Mouse (Mus musculus) megakaryocyte, embryonic 14.5 days (primary cell): ENCODE results near the gene B3gnt6. TPM values are rescaled to one million over a fixed set of nuclear protein-coding genes. Genes with fewer than 3 reads are reported as not detected.
A peak's percentile ranks its signal among the peaks of the same experiment; 100 is the strongest.

Experiments
- H3K27me3 ChIP-seq: replicated peaks from 2 replicates; pipeline ENCODE3; 2012; ENCODE audit warnings: inconsistent platforms
- H3K36me3 ChIP-seq: replicated peaks from 2 replicates; pipeline ENCODE3; 2012; ENCODE audit warnings: low read length, inconsistent platforms, mixed read lengths
- H3K4me1 ChIP-seq: 2 replicates; pipeline ENCODE4 v1.6.1; 2012; ENCODE audit warnings: inconsistent platforms
- H3K4me3 ChIP-seq: replicated peaks from 2 replicates; pipeline ENCODE3; 2012; ENCODE audit warnings: moderate library complexity, mild to moderate bottlenecking, inconsistent platforms
- H3K9me3 ChIP-seq: 2 replicates; pipeline ENCODE4 v1.6.1; 2012; ENCODE audit warnings: inconsistent platforms
- FLI1 ChIP-seq: IDR thresholded peaks from 2 replicates; pipeline ENCODE4 v1.6.1; 2012; ENCODE audit warnings: low read length, inconsistent platforms, mixed read lengths
- GATA1 ChIP-seq: IDR thresholded peaks from 3 replicates; pipeline ENCODE4 v1.6.1; 2012; ENCODE audit warnings: mixed read lengths, low read length, inconsistent platforms, borderline replicate concordance
- polyA plus RNA-seq: library from polyadenylated mRNA; stranded (reverse); fragments of >175 nt; gene quantifications from 2 replicates; pipeline ENCODE4 v1.2.3, GENCODE M21; 2012; ENCODE audit warnings: low replicate concordance; ENCODE audit not compliant: insufficient read depth

B3gnt6 gene
- polyA plus RNA-seq, 1 experiment = not detected

- H3K4me1 ChIP-seq = peaks cover 94% of the 10 kb centered on the region
- peaks cover 30% of the 10 kb centered on the region for H3K36me3 ChIP-seq
- no peaks in the 10 kb centered on the region for H3K9me3 ChIP-seq
- H3K27me3 ChIP-seq = no peaks in the 10 kb centered on the region
- H3K4me3 ChIP-seq = peak overlapping the region; percentile 99
- no peak for TF ChIP-seq GATA1
- no peak for TF ChIP-seq FLI1
These were observed 21.7 kb downstream of the B3gnt6 start for GRCm38 (mm10) chr7:98177566-98177928.

GRCm38 (mm10) chr7:98177071-98177485, 22.2 kb downstream of the B3gnt6 start:
- H3K9me3 ChIP-seq = no peaks in the 10 kb centered on the region
- TF ChIP-seq FLI1 (no peak), GATA1 (no peak)
- peak overlapping the region; percentile 99 for H3K4me3 ChIP-seq
- H3K27me3 ChIP-seq = no peaks in the 10 kb centered on the region
- H3K4me1 ChIP-seq = peaks cover 94% of the 10 kb centered on the region
- H3K36me3 ChIP-seq = peaks cover 32% of the 10 kb centered on the region

DNA sequence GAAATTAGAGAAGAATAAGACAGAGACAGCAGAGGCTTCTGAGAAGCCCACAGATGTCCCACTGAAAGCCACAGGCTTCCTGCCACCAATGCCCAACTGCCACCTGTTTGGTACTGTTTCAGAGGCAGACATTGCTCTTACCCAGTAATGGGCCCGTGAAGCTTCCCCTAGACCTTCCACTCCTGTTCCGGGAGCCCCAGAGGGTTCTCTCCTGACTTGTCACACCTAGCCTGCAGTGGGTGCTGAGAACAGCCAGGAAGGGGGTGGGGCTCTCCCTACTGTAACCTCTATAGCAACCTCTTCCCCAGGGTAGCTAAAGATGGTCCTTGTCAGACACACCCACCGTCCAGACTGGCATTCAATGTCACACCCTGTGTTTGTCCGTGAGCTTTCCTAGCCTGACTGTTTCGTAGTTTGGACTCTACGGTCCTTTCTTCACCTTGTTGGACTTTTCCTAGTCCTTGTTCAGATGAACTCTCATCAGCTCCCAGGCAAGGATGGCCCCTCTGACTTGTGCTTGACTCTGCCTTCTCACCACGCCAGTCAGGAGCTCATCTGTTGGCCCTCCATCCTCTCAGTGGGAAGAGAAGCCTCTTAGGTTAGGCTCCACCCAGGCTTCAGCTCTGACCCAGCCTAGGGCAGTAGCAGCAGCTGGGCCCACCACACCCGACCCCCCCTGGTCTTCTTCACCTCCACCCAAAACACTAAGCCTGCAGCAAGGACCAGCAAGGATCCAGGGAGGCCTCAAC, 22.8 kb downstream of the B3gnt6 start:
- no peaks in the 10 kb centered on the region for H3K27me3 ChIP-seq
- H3K4me1 ChIP-seq = peaks cover 94% of the 10 kb centered on the region
- peak overlapping the region; percentile 99 for H3K4me3 ChIP-seq
- TF ChIP-seq FLI1 (no peak), GATA1 (no peak)
- peaks cover 35% of the 10 kb centered on the region for H3K36me3 ChIP-seq
- H3K9me3 ChIP-seq = no peaks in the 10 kb centered on the region

DNA sequence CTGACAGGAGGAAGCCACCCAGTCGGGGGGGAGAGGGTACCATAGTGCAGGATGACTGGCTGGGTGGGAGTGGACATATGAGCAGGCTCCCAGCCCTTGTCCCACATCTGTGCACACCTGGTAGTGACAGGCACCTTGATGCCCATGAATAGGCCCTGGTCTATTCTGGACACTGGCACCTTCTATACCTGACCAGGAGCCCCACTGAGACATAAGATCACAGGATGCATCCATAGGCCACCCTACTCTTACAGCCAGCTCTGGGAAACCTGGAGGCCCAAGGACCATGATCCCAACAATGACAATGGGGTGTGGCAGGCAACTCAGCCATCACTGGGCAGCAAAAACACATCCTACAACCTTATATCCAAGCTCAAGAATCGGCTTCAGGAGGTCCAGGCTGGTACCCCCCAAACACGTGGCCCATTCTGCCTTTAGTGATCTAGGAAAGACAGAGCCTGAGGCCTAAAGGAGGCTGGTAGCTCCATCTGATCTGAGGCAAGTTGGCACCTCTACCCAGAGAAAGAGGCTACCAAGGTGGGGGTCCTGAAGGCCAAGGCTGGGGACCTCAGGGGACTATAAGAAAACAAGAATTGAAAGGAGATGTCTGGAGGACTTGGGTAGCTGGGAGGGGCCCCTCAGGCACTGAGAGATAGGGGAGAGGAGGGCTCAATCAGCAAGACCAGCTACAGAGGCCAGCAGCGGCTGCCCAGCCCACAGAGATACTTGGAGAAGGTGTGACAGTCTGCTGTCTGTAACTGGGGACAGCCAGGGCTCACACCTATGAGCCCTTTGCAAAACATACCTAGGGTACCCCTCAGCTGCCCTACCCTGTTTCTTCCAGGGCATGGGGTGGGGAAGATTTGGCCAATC, 24.2 kb downstream of the B3gnt6 start:
- Histone ChIP-seq H3K27me3 (no peaks in the 10 kb centered on the region), H3K9me3 (no peaks in the 10 kb centered on the region), H3K4me3 (peak overlapping the region; percentile 71), H3K36me3 (peaks cover 31% of the 10 kb centered on the region), H3K4me1 (peaks cover 98% of the 10 kb centered on the region)
- no peak for TF ChIP-seq FLI1
- TF ChIP-seq GATA1 = no peak

- H3K4me1 ChIP-seq = peaks cover 95% of the 10 kb centered on the region
- TF ChIP-seq GATA1 = no peak
- no peak for TF ChIP-seq FLI1
- no peaks in the 10 kb centered on the region for H3K9me3 ChIP-seq
- no peaks in the 10 kb centered on the region for H3K27me3 ChIP-seq
- peaks cover 42% of the 10 kb centered on the region for H3K36me3 ChIP-seq
- peak overlapping the region; percentile 72 for H3K4me3 ChIP-seq
These were observed 25.9 kb downstream of the B3gnt6 start for GRCm38 (mm10) chr7:98173408-98173807.

- Histone ChIP-seq H3K27me3 (no peaks in the 10 kb centered on the region), H3K36me3 (peaks cover 49% of the 10 kb centered on the region), H3K9me3 (no peaks in the 10 kb centered on the region), H3K4me3 (peak overlapping the region; percentile 69), H3K4me1 (peaks cover 97% of the 10 kb centered on the region)
- no peak for TF ChIP-seq FLI1
- no peak for TF ChIP-seq GATA1
These were observed 26.6 kb downstream of the B3gnt6 start for GRCm38 (mm10) chr7:98172661-98173060.

DNA sequence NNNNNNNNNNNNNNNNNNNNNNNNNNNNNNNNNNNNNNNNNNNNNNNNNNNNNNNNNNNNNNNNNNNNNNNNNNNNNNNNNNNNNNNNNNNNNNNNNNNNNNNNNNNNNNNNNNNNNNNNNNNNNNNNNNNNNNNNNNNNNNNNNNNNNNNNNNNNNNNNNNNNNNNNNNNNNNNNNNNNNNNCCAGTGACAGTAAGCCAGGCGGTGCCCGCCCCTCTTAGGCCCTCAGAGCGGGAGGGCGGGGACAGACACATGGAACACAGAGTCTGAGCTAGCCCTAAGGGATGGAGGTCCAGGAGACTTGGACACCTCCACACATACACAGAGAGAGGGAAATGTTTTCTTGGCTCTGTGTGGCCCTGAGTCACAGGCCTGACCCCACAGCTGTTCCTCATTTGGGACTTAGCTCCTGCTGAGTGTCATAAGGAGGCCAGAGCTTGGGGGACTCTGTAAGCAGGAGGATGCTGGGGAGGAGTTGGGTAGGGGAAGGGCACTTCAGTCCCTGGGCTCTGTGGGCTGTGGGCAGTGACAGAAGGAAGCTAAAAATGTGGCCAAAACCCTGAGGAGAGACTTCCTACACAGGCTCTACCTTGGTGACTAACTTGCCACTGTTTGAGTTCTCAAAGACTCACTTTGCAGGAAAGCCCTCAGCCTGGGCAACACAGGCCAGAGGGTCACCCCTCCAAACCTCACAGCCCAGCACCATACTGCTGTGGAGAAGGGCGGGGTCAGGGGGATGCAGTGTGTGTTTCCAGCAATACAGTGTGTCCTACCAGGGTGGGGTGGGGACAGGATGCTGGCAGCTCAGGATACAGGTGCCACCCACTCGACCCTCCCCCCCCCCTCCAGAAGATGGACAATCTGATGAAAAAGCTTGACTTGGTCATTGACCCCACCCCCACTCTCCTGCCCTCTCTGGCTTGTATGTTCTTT, 27.9 kb downstream of the B3gnt6 start:
- Histone ChIP-seq H3K27me3 (no peaks in the 10 kb centered on the region), H3K9me3 (no peaks in the 10 kb centered on the region), H3K4me1 (peaks cover 92% of the 10 kb centered on the region), H3K36me3 (peaks cover 53% of the 10 kb centered on the region), H3K4me3 (peak overlapping the region; percentile 81)
- no peak for TF ChIP-seq GATA1
- no peak for TF ChIP-seq FLI1

DNA sequence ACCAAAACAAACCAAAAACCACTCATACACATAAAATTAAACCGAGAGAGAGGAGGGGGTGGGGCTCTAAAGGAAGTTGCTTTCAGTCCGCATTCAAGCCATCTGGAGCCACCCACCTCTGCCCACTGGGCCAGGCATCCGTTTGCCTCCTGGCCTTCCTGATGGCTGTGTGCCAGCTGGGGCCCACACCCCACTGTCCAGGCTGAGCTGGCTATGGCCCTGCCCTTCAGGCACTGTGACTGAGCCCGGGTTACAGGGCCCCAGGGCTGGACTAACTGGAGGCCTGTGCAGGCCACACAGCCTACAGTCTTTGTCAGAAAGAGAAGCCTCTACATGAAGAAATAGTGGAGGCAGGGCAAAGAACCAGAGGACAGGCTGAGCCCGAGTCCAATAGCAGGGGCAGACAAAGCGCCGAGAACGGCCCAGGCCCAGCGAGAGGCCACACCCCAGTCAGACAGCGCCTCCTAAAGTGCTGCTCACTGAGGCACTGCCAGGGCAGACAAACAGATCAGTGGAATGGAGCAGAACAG, 34.2 kb downstream of the B3gnt6 start:
- peaks cover 91% of the 10 kb centered on the region for H3K4me1 ChIP-seq
- no peaks in the 10 kb centered on the region for H3K9me3 ChIP-seq
- H3K4me3 ChIP-seq = peak overlapping the region; percentile 88
- H3K36me3 ChIP-seq = peaks cover 78% of the 10 kb centered on the region
- H3K27me3 ChIP-seq = no peaks in the 10 kb centered on the region
- TF ChIP-seq FLI1 (no peak), GATA1 (no peak)
